Mouse (Mus musculus): ENCODE measurements around the gene Depdc1b.

- no peak for TF ChIP-seq TAL1 (IDR thresholded peaks at IDR 0.05; ENCODE audit: low read length)
- no peak for TF ChIP-seq GATA1 (IDR thresholded peaks at IDR 0.05; ENCODE audit: low read length)
Observed at GRCm38 (mm10) chr13:108453064-108453919, 137.2 kb downstream of the Depdc1b start.

Data from erythroblast, embryonic 14.5 days (primary cell).